Mouse (Mus musculus) layer of hippocampus, postnatal 36 days (tissue): Measurements from ENCODE around the gene Fam169b. TPM values are rescaled to one million over a fixed set of nuclear protein-coding genes. Genes with fewer than 3 reads are reported as not detected.
A peak's percentile ranks its signal among the peaks of the same experiment; 100 is the strongest.

ENCODE experiments used
- DNase-seq, 2 experiments: peaks; one replicate each; pipeline ENCODE4 v3.0.0; 2022
- total RNA-seq, 2 experiments: library from RNA; stranded (reverse); gene quantifications; 2 replicates each; pipeline ENCODE4 v1.2.3; 2021

The Fam169b gene
- total RNA-seq = under 1 TPM; 0.51 to 0.92 TPM

DNA sequence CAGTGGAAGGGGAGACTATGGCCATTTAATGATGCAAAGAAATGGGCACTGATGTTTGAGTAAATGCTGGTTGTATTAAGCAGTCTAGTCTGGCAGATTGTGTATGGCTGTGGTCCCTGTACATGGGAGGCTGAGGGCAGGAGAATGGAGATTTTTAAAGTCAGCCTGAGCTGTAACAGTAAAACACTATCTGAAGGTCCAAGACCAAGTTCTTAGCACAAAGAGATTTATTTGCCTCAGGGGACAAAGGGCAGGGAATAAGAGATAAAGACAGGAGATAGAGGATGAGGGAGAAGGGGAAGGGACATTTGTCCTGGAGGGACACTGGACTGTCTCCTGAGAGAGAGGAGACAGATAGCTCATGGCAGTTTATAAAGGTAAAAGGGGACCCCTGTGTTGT is at the start of gene Fam169b:
Fam169b (plus strand) TSS at position 325 of the 400 bp plus-strand sequence.
- no peak for DNase-seq

DNA sequence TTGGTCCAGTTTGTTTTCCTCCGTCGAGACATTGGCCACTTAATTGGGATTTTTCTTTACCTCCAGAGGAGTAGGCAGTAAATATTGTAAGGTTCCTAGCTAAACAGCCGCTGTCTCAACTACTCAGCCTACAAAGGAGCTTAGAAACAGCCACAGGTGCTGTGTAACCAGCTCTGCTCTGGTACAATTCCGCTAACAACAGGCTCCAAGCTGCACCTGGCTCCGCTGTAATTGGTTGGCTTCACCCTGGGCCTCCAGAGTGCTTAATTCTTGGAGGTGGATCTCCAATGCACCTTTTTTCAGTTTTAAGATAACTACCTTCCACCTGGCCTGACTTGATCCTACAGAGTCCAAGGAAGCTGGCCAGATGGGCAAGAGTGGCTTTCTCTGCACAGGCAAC is 49.6 kb upstream of the Fam169b start:
- DNase-seq = no peak

DNA sequence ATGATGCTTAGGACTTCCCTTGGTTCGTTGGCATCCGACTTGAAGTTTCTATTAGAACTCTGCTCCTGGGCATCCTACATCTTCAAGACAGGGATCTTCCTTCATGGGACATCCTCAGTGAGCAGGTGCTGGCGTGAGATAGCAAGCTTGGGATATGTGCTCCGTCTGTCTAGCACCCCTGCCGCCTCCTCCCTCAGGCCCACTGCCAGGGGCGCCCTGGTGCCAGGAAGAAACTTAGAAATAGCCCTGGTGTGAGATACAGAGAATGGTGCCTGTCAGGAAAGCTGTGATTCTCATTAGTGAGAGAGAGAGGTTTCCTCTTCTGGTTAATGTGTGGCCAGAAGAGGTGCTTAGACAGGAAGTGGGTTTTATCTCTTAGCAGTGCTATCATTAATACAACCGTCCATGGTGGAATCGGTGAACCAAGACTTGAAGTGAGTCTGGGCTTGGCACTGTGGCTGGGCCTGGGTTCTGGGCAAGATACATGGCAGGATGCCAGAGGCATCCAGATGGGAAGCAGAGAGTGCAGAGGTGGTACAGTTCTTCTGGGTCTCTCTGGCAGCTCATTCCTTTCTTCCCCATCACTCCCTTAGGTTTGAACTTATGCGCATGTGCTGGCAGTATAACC is 48.1 kb upstream of the Fam169b start:
- DNase-seq = no peak

DNA sequence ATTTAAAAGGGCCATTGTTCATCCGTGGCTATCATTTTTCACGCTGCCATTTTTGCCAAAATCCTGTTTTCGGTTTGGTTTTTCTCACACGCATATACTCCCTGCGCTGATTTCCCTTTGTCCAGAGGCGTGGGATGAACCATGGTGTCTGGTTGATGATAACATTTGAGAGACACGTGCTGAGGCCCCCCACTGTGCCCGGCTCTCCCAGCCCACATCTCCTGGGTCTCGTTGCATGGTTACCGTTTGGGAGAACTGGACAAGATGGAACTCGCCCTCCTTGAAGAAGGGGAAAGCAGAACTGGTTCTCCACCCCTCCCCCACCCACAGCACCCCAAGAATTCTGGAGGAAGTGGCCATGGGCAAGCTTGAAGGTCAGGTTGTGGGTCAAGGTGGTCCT is 46.6 kb upstream of the Fam169b start:
- DNase-seq = no peak

DNA sequence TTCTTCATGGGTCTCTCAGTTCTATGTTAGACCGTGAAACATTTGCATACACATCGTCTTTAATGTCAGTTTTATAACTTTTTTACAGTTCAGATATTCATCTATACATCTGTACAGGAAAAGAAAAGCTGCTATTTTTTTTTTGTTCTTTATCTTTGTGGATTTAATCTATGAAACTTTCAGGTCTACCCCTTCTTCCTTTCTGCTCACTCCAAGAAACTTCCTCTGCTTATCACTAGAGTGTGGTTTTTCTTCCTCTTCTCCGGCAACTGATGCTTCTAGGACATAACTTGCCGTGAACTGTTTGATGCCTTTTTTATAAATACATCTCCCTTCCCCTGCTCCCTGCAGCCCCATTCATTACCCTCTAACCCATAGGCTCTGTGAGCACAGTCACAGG is 46.0 kb upstream of the Fam169b start:
- no peak for DNase-seq

DNA sequence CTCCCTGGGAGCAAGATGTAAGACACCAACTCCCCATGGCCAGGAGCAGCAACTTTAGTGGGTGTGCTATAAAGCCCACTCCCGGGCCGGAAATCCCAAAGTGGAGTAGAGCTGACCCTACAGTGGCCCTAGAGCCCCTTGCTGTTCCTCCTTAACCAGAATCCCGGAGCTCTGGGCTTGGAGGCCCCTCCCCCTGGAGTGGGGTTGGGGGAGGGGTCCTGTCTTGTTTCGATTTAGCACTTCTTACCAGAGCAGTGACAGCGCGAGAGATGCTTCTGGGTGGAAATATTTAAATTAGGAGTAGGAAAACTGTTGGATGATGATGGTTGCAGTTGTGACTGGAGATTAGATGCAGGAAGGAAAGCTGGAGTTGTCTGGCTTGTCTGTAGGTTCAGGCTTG is 45.1 kb upstream of the Fam169b start:
- no peak for DNase-seq

DNA sequence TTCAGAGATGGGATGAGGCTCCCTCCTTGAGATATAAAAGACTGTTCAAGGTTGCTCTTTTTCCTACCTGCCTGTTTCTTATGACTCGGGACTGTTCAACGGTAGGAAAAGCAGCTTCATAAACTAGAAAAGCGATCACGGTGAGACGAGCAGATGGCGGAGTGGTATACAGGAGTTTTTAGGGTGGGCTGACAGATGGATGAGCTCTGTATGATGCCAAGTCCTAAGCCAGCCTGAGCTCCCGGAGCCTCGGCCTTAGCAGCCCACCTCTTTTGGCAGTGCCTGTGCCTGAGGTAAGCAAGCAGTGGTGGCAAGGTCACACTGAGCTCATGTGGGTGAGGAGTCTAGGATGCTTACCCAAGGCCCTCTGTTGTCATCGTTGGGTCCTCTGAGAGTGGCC is 42.8 kb upstream of the Fam169b start:
- no peak for DNase-seq

DNA sequence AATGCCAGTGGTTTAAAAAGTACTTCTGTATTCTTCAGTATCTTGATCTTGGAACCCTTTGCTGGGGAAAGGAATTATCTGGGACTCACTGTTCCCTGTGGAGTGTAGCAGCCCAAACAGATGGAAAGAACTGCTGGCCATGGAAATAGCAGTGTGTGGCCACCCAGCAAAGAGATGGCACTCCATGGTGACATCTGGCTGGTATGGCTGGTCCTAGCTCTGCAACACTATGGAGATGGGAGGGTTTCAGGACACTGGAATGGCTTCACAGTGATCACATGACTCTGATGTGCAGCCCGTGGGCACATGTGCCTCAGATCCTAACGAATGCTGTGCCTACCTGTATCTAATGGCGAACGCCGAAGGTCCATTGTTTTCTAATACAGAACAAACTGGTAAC is 41.1 kb upstream of the Fam169b start:
- DNase-seq = no peak

DNA sequence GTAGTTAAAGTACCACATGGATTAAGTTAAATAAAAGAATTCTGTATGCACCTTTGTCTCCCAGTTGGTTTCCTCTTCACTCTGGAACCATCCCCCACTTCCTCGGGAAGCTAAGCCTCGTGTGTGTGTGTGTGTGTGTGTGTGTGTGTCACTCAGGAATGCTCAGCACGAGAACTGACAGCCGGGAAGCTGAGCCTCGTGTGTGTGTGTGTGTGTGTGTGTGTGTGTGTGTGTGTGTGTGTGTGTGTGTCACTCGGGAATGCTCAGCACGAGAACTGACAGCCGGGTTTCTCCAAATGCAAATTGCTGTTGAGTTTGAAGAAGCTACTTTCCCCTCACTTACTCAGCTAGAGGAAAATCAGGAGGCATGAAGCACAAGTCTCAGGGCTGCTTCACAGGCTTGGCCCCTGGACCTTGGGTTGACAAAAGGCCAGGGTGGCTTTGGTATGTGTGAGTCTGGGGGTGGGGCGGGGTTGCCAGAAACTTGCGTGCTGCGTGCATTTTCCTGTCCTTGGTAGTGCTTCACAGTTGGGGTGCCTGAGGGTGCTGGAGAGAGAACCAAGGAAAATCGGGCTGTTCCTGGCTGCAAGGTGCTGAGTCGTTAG is 39.9 kb upstream of the Fam169b start:
- DNase-seq = no peak

DNA sequence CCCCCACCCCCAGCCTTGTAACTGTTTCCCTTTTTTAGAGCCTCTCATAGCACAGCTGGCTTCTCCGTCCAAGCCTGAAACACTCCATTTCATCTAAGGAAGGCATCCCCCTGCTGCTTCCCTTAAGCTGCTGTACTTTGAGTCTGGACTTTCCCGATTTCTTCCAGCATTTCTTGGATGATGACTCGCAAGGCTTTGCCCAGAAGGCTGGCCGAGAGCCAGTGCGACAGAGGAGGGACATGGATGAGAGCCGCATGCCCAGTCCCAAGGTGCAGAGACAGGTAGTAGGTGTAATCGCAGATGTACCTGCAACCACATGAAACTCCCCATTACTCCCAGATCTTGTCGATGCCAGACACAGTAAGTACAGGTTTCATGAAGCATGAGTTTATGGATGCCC is 36.8 kb upstream of the Fam169b start:
- DNase-seq = no peak

DNA sequence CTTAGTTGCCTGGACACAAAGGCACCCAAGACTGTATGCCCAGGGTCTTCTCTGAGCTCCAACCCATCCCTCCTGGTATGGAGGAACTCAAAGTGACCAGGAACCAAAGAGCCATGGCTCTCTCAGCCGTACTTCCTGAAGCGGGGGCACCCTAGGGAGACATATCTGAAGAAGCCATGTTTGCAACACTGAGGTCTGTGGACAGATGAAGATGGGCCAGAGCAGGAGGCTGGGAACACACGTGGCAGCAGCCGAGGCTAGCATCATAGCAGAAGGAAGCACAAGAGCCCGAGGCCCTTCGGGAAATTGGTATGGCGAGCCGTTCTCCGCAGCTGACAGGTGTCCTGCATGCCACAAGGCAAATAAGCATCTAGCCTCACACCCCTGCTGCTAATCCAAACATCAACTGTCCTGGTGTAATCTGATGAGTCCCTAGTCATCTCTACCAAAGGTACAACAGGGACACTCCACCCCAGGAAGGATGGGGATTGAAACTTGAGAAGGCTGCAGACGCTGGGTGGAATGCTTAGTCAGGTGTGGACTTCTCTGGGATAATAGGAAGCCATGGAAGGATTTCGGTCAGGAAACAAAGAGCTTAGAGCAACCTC is 34.3 kb upstream of the Fam169b start:
- DNase-seq = no peak

DNA sequence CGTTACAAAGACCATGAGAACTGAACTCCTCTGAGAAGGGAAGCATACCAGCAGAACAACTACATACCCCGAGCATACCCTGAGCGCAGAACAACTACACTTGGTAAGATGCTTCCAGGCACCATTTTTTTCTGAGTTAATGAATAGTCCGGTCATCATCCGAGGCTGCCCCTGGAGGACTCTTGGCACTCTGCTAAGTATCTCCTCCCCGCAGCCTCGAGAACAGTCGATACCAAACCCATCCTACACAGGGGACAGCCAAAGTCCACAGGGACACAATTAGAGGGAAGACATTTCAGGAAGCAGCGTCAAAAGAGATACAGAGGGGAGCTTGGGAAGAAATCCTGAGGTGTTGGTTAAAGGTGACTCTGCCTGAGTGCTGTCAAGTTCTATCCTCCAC is 32.4 kb upstream of the Fam169b start:
- no peak for DNase-seq

DNA sequence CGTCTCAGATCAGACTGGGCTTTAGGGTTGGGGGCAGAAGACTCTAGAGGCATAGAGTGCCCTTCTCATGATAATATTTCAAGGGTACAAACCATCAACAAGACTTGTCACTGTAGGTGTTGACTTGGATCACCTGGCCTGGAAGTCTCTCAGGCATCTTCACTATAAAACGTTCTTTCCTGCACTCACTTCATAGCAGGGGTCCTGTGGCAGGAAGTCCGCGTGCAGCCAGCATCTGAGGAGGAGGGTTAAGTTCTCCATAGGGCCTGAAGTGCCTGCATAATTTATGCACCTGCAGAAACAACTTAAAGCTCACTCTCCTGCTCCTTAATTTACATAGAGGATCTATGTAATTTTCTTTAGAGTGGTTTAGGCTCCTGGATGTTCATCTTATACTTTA is 28.0 kb upstream of the Fam169b start:
- DNase-seq = no peak

DNA sequence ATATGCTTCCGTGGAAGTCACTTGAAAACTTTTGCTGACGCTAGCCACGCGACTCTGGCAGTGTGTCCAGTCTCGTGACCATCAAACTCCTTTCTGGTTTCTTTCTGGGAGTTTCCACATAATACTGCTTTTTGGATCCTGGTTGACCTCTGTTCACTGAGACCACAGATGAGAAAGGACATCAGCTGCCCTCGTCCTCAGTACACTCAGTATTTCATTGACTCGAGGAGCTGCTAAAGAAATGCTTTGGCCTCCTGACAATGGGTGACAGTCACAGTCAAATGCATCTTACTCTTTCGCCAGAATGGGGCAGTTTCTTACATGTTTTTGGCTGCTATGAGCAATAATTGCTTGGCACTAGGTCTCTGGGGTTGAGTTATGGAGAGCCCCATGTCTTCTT is 27.4 kb upstream of the Fam169b start:
- DNase-seq = no peak

DNA sequence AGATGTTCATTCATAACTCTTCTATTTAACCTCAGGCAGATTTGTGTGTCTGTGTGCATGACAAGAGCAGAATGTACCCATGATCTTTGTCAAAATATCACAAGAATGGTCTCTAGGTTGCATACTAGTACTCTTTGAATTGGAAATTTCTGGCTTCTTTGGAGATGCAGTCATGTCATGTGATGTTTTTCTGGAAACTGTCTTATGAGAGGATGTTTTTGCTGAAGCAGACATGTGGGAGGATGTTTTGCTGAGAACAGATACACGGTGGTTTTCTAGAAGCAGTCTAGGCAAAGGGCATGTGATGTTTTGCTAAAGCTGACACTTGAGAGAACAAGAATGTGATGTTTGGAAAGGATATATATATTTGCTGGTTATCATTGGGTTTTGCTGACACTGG is 23.2 kb upstream of the Fam169b start:
- DNase-seq = no peak

DNA sequence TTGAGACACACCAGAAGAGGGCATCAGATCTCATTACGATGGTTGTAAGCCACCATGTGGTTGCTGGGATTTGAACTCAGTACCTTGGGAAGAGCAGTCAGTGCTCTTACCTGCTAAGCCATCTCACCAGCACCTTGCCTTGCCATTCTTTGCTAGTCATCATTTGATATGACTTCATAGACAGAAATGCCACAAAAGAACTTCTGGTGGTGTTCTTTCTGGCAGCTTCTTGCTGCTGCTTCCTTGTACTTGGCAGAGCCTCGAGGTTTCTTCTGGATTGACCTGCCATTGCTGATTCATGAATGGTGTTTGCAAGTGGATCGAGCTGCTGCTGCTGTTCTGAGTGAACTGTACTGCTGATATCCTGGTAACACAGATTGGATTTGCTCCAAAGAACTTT is 22.7 kb upstream of the Fam169b start:
- no peak for DNase-seq

DNA sequence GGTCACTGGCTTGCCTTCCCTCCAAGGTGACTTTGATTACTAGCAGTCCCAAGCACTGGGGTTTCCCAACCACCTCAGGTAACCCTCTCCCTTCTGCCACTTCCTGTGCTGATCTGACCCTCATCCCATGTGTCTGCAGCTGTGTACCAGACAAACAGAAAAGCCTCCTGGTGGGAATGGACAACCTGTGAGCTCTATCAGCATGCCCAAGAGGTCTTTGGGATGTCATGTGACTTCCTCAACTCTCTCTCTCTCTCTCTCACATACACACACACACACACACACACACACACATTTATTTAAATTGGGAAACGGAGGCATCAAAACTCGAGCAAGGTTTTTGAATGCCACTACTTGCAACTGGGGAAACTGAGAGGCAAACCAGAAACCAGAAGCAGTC is 15.9 kb upstream of the Fam169b start:
- DNase-seq = no peak

DNA sequence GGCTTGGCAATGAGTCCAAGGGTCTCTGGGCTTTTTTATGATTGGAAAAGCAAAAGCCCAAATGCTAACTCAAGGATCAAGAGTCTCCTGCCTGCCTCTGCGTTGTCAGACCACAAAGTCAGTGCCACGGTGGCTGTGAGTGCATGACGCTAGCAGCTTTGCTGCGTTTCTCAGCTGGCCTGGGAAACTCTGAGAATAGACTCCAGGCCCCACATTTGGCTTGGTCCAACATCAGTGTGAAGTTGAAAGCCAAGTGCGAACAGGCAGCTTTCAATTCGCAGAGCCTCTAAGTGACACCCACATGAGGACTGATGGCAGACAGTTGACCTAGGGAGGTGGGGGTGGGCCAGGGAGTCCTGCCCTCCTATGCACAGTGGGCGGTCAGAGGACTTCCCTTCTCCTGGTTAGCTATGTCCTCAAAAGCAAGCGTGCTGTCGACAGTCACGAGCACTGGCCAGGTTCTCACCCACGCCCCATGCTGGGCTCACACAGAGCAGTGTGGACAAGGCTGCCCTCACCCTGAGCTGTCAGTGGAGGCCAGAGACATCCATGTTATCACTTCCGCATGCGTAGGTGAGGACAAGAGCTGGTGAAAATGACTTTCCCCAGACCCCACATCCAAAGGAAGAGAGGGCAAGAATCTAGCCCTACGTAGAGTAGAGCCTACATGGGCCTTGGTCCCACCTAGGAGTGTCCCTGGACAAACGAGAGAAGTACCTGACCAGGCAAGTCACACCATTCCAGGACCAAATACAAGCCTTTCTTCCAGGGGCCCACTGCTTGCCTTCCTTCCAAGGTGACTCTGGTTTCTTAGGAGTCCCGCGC is 15.1 kb upstream of the Fam169b start:
- no peak for DNase-seq

DNA sequence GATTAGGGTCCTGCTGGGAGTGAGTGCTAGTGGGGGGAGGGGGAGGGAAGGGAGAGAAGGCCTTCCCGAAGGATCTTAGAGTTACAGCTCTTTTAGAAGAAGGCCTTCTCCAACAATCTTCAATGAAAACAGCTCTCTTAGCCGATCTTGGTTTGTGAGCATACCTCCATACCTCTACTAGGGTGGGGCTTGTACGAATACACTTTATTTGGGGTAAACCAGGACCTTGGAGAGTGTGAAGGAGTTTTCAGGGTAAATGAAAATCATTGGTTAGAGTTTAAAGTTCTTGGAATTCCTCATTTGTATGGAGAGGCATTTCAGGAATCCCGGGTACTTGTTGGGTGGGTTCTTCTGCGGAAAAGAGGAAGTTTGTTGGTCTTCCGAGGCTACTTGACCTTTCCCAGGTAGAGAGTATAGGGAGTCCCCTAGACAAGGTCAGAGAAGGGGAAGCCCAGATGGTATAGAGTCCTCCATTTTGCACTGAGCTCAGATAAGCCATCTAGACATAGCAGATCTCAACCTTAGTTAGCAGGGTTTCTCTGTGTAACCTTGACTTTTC is 14.0 kb upstream of the Fam169b start:
- no peak for DNase-seq

DNA sequence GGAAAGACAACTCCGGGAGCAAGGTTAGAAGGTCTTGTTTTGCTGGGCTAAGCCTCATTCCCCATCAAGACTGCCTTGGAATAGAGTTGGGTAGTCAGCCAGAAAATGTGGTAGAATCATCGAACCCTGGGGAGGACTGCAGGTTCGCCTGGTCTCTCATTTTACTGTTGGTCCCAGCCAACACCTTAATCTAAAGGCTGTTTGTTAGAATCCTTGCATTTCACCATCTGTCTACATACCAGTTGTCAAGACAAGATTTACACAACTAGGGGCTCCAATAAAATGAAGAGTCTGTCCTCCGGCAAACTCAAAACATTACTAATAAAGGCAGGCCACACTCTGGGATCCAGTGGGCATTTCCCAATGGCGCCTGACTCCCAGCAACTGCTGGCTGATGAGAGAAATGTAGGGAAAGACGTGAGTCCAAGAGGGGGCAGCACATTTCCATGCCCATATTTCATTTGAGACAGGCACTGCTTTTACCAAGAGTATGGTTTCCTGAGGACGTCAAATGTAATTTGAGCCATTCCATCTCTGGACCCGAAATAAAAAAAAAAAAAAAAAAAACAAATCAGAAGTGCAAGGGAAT is 10.9 kb upstream of the Fam169b start:
- no peak for DNase-seq

DNA sequence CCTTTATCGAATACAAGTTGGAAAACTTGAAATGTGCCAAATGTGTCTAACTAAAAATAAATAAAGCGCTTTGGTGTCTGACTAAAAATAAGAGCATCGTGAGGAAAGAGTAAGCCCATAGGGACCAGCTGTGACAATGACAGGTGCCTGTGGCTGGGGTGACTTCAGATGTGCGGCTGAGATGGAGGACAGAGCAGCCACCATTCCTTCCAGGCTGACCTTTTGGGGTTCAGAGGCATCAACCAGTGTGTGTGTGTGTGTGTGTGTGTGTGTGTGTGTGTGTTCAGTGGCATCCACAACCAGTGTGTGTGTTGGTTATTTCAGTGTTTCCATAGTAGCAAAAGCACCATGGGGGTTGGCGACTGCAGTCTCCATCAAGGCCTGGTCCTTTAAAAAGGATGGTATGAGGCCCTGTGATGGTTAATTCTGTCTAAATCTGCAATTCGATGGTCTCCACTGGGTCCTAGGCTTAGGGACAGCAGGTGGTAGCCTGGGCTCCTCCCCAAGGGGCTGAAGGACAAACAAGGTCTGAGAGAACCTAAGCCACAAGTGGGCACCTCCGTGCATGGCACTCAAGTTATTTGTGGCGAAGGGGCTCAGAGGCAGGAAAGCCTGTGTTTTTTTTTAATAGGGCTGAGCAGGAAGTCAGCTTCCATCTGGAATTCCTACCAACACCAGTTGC is 10.2 kb upstream of the Fam169b start:
- DNase-seq = no peak

DNA sequence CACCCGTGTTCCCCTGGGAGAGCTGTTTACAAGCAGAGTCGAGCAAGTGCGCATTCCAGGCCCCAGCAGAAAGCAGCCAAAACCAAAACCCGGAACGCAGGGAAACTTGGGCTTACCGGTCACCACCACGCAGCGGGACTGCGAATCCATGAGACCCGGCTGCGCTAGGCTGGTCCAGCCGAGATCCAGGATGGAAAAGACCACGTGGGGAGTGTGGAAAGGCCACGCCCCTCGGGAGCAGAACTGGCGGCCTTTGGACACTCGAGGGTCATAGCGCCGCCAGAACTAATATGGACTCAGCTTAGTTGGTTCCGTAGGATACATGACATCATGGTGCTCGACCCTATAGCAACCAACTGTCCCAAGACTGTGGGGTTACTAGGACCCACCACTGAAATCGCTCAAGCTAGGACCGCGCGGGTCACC is 9.6 kb upstream of the Fam169b start, which contains the start of gene Pgpep1l:
Pgpep1l (minus strand) TSS at position 206 of the 426 bp plus-strand sequence.
- peak in 1 of 2 experiments; percentile 28 for DNase-seq
